Mouse (Mus musculus) MEL (cell line): ENCODE data around the gene Zbtb7a. TPM values are rescaled to one million over a fixed set of nuclear protein-coding genes. Genes with fewer than 3 reads are reported as not detected.
A peak's percentile ranks its signal among the peaks of the same experiment; 100 is the strongest.

Experiments used
- DNase-seq: peaks from one replicate; pipeline ENCODE4 v3.0.0; 2011; ENCODE audit warnings: low read depth, low spot score
- H3K27ac ChIP-seq: 2 replicates; pipeline ENCODE4 v1.5.1; 2012; ENCODE audit warnings: low read depth, mild to moderate bottlenecking, control low read depth, low read length, moderate library complexity; ENCODE audit not compliant: control insufficient read depth
- H3K27me3 ChIP-seq, 2 experiments: fragments of 150-350 bp in 1 of 2; sonication (generic) in 1 of 2; 2 replicates each; pipeline ENCODE4 v1.6.1; 2012; ENCODE audit warnings: low read length in 2 of 2, mild to moderate bottlenecking in 2 of 2, improper control_type of control experiment in 1 of 2, moderate library complexity in 1 of 2; ENCODE audit not compliant: insufficient read depth in 2 of 2, control insufficient read depth in 1 of 2
- H3K36me3 ChIP-seq, 2 experiments: 2 replicates each; pipeline ENCODE4 v1.6.1; 2012 to 2014; ENCODE audit warnings: low read length in 2 of 2, improper control_type of control experiment in 1 of 2, inconsistent platforms in 1 of 2, mild to moderate bottlenecking in 1 of 2; ENCODE audit not compliant: insufficient read depth in 2 of 2, control insufficient read depth in 1 of 2
- H3K4me1 ChIP-seq, 2 experiments: fragments of 150-350 bp in 1 of 2; sonication (generic) in 1 of 2; 2 replicates each; pipeline ENCODE4 v1.6.1; 2012; ENCODE audit warnings: low read length in 2 of 2, improper control_type of control experiment in 1 of 2, mild to moderate bottlenecking in 1 of 2; ENCODE audit not compliant: insufficient read depth in 2 of 2, control insufficient read depth in 1 of 2
- H3K4me3 ChIP-seq, 2 experiments: fragments of 150-350 bp in 1 of 2; sonication (generic) in 1 of 2; 2 replicates each; pipeline ENCODE4 v1.5.1; 2012; ENCODE audit warnings: low read depth in 2 of 2, low read length in 2 of 2, mild to moderate bottlenecking in 2 of 2, moderate library complexity in 2 of 2, control low read depth in 1 of 2, improper control_type of control experiment in 1 of 2; ENCODE audit not compliant: control insufficient read depth in 1 of 2, insufficient read depth in 1 of 2
- H3K79me2 ChIP-seq: 2 replicates; pipeline ENCODE4 v1.6.1; 2012; ENCODE audit warnings: mild to moderate bottlenecking, low read length, moderate library complexity; ENCODE audit not compliant: control insufficient read depth, poor library complexity, insufficient read depth
- H3K9ac ChIP-seq: 2 replicates; pipeline ENCODE4 v1.6.1; 2012; ENCODE audit warnings: low read depth, mild to moderate bottlenecking, control low read depth, low read length, moderate library complexity; ENCODE audit not compliant: control insufficient read depth, poor library complexity, severe bottlenecking
- H3K9me3 ChIP-seq: fragments of 150-350 bp; sonication (generic); replicated peaks from 2 replicates; pipeline ENCODE4 v1.6.1; 2012; ENCODE audit warnings: mild to moderate bottlenecking, low read length, improper control_type of control experiment, moderate library complexity; ENCODE audit not compliant: insufficient read depth
- BHLHE40 ChIP-seq: IDR thresholded peaks from 2 replicates; pipeline ENCODE4 v1.6.1; 2012; ENCODE audit warnings: low read depth, mild to moderate bottlenecking, inconsistent platforms, low read length, improper control_type of control experiment, borderline replicate concordance
- CHD2 ChIP-seq: IDR thresholded peaks from 2 replicates; pipeline ENCODE4 v1.6.1; 2011; ENCODE audit warnings: low read length, improper control_type of control experiment
- E2F4 ChIP-seq: IDR thresholded peaks from 2 replicates; pipeline ENCODE4 v1.6.1; 2011; ENCODE audit warnings: low read depth, low read length, improper control_type of control experiment, borderline replicate concordance
- GABPA ChIP-seq: IDR thresholded peaks from 2 replicates; pipeline ENCODE4 v1.6.1; 2012; ENCODE audit warnings: low read depth, mild to moderate bottlenecking, inconsistent platforms, low read length, improper control_type of control experiment, moderate library complexity
- HCFC1 ChIP-seq: IDR thresholded peaks from 2 replicates; pipeline ENCODE4 v1.6.1; 2012; ENCODE audit warnings: low read depth, mild to moderate bottlenecking, inconsistent platforms, low read length, improper control_type of control experiment, moderate library complexity
- JUND ChIP-seq: IDR thresholded peaks from 2 replicates; pipeline ENCODE4 v1.6.1; 2011; ENCODE audit warnings: low read depth, mild to moderate bottlenecking, improper control_type of control experiment, low read length
- MAFK ChIP-seq: IDR thresholded peaks from 2 replicates; pipeline ENCODE4 v1.6.1; 2011; ENCODE audit warnings: low read depth, mild to moderate bottlenecking, low read length, improper control_type of control experiment, borderline replicate concordance
- POLR2A ChIP-seq, 2 experiments: IDR thresholded peaks; 2 replicates each; pipeline ENCODE4 v1.6.1; 2011 to 2012; ENCODE audit warnings: low read length in 2 of 2, mild to moderate bottlenecking in 2 of 2, control low read depth in 1 of 2, improper control_type of control experiment in 1 of 2, low read depth in 1 of 2, moderate library complexity in 1 of 2; ENCODE audit not compliant: control insufficient read depth in 1 of 2, insufficient read depth in 1 of 2, poor library complexity in 1 of 2
- RAD21 ChIP-seq: IDR thresholded peaks from 2 replicates; pipeline ENCODE4 v1.6.1; 2011; ENCODE audit warnings: mild to moderate bottlenecking, low read depth, low read length, improper control_type of control experiment
- UBTF ChIP-seq: IDR thresholded peaks from 2 replicates; pipeline ENCODE4 v1.6.1; 2012; ENCODE audit warnings: low read depth, mild to moderate bottlenecking, inconsistent platforms, low read length, improper control_type of control experiment, moderate library complexity, borderline replicate concordance; ENCODE audit not compliant: insufficient read depth
- USF1 ChIP-seq: IDR thresholded peaks from 2 replicates; pipeline ENCODE4 v1.6.1; 2014; ENCODE audit warnings: low read depth, mild to moderate bottlenecking, inconsistent platforms, low read length, improper control_type of control experiment, moderate library complexity
- polyA plus RNA-seq, 2 experiments: library from polyadenylated mRNA; stranded (reverse) in 1 of 2; unstranded in 1 of 2; fragments of >175 nt in 1 of 2; fragments of >200 nt in 1 of 2; gene quantifications; 2 replicates each; pipeline versions ENCODE4 v1.2.1 to v1.2.4; 2012; ENCODE audit warnings: low replicate concordance in 2 of 2, low read depth in 1 of 2; ENCODE audit not compliant: insufficient read length in 2 of 2, insufficient read depth in 1 of 2, missing spikeins in 1 of 2
- total RNA-seq: library from RNA; depleted of rRNA; stranded (reverse); fragments of 300-350 nt; gene quantifications from 2 replicates; pipeline ENCODE4 v1.2.3, GENCODE M21; 2012

Gene Zbtb7a
- total and polyA plus RNA-seq, 3 experiments, result 25.3 to 45.4 (median 40.6) TPM

- TF ChIP-seq RAD21, result no peak
- no peak for TF ChIP-seq MAFK
- peak in 1 of 2 experiments; percentile 6; a peak in 1 of 4 replicates for TF ChIP-seq POLR2A (IDR thresholded peaks at IDR 0.05; ENCODE audit: control insufficient read depth in 1 of 2, insufficient read depth in 1 of 2, low read depth in 1 of 2, low read length in 2 of 2, poor library complexity in 1 of 2)
- no peak for TF ChIP-seq BHLHE40
- TF ChIP-seq HCFC1, result no peak
- TF ChIP-seq UBTF, result no peak
- no peak for TF ChIP-seq USF1
- no peak for TF ChIP-seq GABPA
- TF ChIP-seq CHD2, result no peak
Observed at GRCm38 (mm10) chr10:81138131-81138782, 3.2 kb downstream of the Zbtb7a start (continued).

GRCm38 (mm10) chr10:81138821-81139528 lies 4.0 kb downstream of the Zbtb7a start:
- no peak overlapping the region for H3K27ac ChIP-seq
- H3K4me1 ChIP-seq, result peaks cover 2 to 13% of the 10 kb centered on the region in 2 experiments; a peak in 3 of 4 replicates
- DNase-seq, result no peak
- H3K9me3 ChIP-seq, result no peaks in the 10 kb centered on the region
- H3K79me2 ChIP-seq, result peaks cover 72% of the 10 kb centered on the region
- no peaks in the 10 kb centered on the region for H3K27me3 ChIP-seq
- peaks cover 0 to 11% of the 10 kb centered on the region in 2 experiments; a peak in 3 of 4 replicates for H3K36me3 ChIP-seq
- TF ChIP-seq E2F4, result no peak
- TF ChIP-seq POLR2A (IDR thresholded peaks at IDR 0.05; ENCODE audit: control insufficient read depth in 1 of 2, insufficient read depth in 1 of 2, low read depth in 1 of 2, low read length in 2 of 2, poor library complexity in 1 of 2), result 0 out of 4 replicates have a peak, but pooled peaks of 1 of the 2 experiments have one; percentile 8
- peak overlapping the region; percentile 96 for H3K9ac ChIP-seq
- peak overlapping the region; percentile 85 to 88 for H3K4me3 ChIP-seq

- H3K9ac ChIP-seq, result peak overlapping the region; percentile 96; the same call in 1 of the 2 replicates
- peaks cover 2 to 11% of the 10 kb centered on the region in 2 experiments; a peak in 3 of 4 replicates for H3K4me1 ChIP-seq
- no peak overlapping the region for H3K4me3 ChIP-seq
- H3K9me3 ChIP-seq, result no peaks in the 10 kb centered on the region
- DNase-seq, result no peak
- H3K27ac ChIP-seq, result no peak overlapping the region
- peaks cover 0 to 11% of the 10 kb centered on the region in 2 experiments; a peak in 3 of 4 replicates for H3K36me3 ChIP-seq
- H3K79me2 ChIP-seq, result peaks cover 77% of the 10 kb centered on the region
- no peaks in the 10 kb centered on the region for H3K27me3 ChIP-seq
- TF ChIP-seq HCFC1, result no peak
- no peak for TF ChIP-seq JUND
- TF ChIP-seq POLR2A (IDR thresholded peaks at IDR 0.05; ENCODE audit: control insufficient read depth in 1 of 2, insufficient read depth in 1 of 2, low read depth in 1 of 2, low read length in 2 of 2, poor library complexity in 1 of 2), result peak in 1 of 2 experiments; percentile 5; a peak in 1 of 4 replicates
- TF ChIP-seq, all 39 proteins: peak for 1
Observed at GRCm38 (mm10) chr10:81139529-81139846, 4.5 kb downstream of the Zbtb7a start.
